Mouse (Mus musculus) ES-Bruce4 (cell line): ENCODE data around the gene Kalrn. TPM values are rescaled to one million over a fixed set of nuclear protein-coding genes. Genes with fewer than 3 reads are reported as not detected.

ENCODE experiments used
- H3K27ac ChIP-seq: 2 replicates; pipeline ENCODE4 v1.5.1; 2012; ENCODE audit warnings: low read length, inconsistent platforms; ENCODE audit not compliant: insufficient read depth
- H3K27me3 ChIP-seq: 2 replicates; pipeline ENCODE4 v1.6.1; 2012; ENCODE audit warnings: mild to moderate bottlenecking, low read length, inconsistent platforms; ENCODE audit not compliant: control insufficient read depth, poor library complexity, insufficient read depth, severe bottlenecking
- H3K36me3 ChIP-seq: 2 replicates; pipeline ENCODE4 v1.6.1; 2012; ENCODE audit warnings: inconsistent platforms, mild to moderate bottlenecking, low read length, moderate library complexity; ENCODE audit not compliant: control insufficient read depth, poor library complexity, insufficient read depth, severe bottlenecking
- H3K4me1 ChIP-seq: one replicate; pipeline ENCODE4 v1.8.1; 2011; ENCODE audit warnings: low read length; ENCODE audit not compliant: control insufficient read depth, insufficient read depth
- H3K4me3 ChIP-seq: 2 replicates; pipeline ENCODE4 v1.5.1; 2011; ENCODE audit warnings: low read depth, mild to moderate bottlenecking, low read length
- H3K9ac ChIP-seq: 2 replicates; pipeline ENCODE4 v1.6.1; 2012; ENCODE audit warnings: low read depth, mild to moderate bottlenecking, inconsistent platforms; ENCODE audit not compliant: poor library complexity, severe bottlenecking
- H3K9me3 ChIP-seq: replicated peaks from 2 replicates; pipeline ENCODE4 v1.6.1; 2012; ENCODE audit warnings: mild to moderate bottlenecking, low read length, inconsistent platforms; ENCODE audit not compliant: control insufficient read depth, poor library complexity, insufficient read depth, severe bottlenecking
- CTCF ChIP-seq: IDR thresholded peaks from one replicate; pipeline ENCODE4 v1.8.1; 2011; ENCODE audit warnings: low read depth, low read length
- EP300 ChIP-seq: IDR thresholded peaks from 2 replicates; pipeline ENCODE4 v1.6.1; 2011; ENCODE audit warnings: low read depth, low read length; ENCODE audit not compliant: insufficient read depth
- POLR2A ChIP-seq: IDR thresholded peaks from one replicate; pipeline ENCODE4 v1.8.1; 2011; ENCODE audit warnings: low read length; ENCODE audit not compliant: insufficient read depth
- polyA plus RNA-seq: library from polyadenylated mRNA; stranded (reverse); fragments of >200 nt; gene quantifications from 2 replicates; pipeline ENCODE4 v1.2.4, GENCODE M21; 2011; ENCODE audit warnings: low read depth; ENCODE audit not compliant: missing spikeins, insufficient read depth, insufficient read length

Kalrn gene
- polyA plus RNA-seq, 1 experiment: 8.2 TPM

GRCm38 (mm10) chr16:34316253-34316652 lies 257.1 kb downstream of the Kalrn start:
- Histone ChIP-seq H3K4me1 (no peaks in the 10 kb centered on the region), H3K27ac (no peak overlapping the region), H3K9ac (no peak overlapping the region), H3K36me3 (no peaks in the 10 kb centered on the region), H3K4me3 (no peak overlapping the region), H3K27me3 (no peaks in the 10 kb centered on the region), H3K9me3 (no peaks in the 10 kb centered on the region; the same call in 1 of the 2 replicates)
- TF ChIP-seq CTCF (no peak), POLR2A (no peak), EP300 (no peak)

- no peak overlapping the region for H3K9ac ChIP-seq
- no peaks in the 10 kb centered on the region for H3K4me1 ChIP-seq
- no peaks in the 10 kb centered on the region; the same call in 1 of the 2 replicates for H3K9me3 ChIP-seq
- no peak overlapping the region for H3K4me3 ChIP-seq
- TF ChIP-seq EP300 (no peak), CTCF (no peak), POLR2A (no peak)
- no peaks in the 10 kb centered on the region for H3K27me3 ChIP-seq
- H3K36me3 ChIP-seq: no peaks in the 10 kb centered on the region
- no peak overlapping the region for H3K27ac ChIP-seq
These were observed 259.3 kb downstream of the Kalrn start for GRCm38 (mm10) chr16:34314071-34314470.

DNA sequence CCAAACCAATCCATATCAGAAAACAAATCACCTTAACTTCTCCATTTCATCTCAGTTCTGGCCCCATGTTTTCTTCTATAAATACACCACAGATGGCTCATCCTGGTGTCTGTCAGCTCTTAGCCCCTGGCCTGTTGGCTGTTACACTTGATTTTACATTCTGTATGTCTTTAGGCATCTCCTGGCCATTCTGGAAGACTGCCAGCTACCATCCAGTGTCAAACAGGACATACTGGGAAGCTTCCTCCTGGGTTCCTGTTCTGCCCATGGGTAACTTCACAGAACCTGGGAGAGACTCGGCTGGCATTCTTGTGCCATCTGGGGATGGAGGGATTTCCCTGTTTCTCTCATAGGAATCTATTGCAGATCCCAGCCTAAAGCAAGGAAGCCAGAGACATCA lies 261.8 kb downstream of the Kalrn start:
- Histone ChIP-seq H3K4me1 (no peaks in the 10 kb centered on the region), H3K27me3 (no peaks in the 10 kb centered on the region), H3K9me3 (no peaks in the 10 kb centered on the region; the same call in 1 of the 2 replicates), H3K36me3 (no peaks in the 10 kb centered on the region), H3K9ac (no peak overlapping the region), H3K4me3 (no peak overlapping the region), H3K27ac (no peak overlapping the region)
- TF ChIP-seq EP300 (no peak), POLR2A (no peak)

DNA sequence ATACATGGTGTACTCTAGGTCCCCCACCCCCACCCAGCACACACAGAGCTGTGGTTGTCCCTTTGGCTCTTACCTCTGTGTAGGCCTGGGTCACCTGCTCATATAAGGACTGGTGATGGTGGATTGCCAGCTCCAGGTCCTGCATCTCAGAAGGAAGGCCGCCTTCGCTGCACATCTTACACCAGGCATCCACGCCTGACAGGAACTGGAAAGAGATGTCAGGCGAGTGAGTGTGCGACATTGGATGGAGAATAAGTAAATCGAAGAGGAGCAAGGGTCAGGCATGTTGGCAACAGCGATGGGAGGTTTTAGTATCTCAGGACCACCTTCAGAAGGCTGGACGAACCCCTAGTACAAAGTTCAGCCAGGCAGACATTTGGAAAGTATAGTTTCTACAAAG lies 263.0 kb downstream of the Kalrn start:
- TF ChIP-seq POLR2A (no peak), EP300 (no peak), CTCF (no peak)
- Histone ChIP-seq H3K4me3 (no peak overlapping the region), H3K36me3 (no peaks in the 10 kb centered on the region), H3K9me3 (no peaks in the 10 kb centered on the region; the same call in 1 of the 2 replicates), H3K9ac (no peak overlapping the region), H3K27ac (no peak overlapping the region), H3K27me3 (no peaks in the 10 kb centered on the region), H3K4me1 (no peaks in the 10 kb centered on the region)

GRCm38 (mm10) chr16:34308324-34308723 lies 265.0 kb downstream of the Kalrn start:
- Histone ChIP-seq H3K36me3 (no peaks in the 10 kb centered on the region), H3K27ac (no peak overlapping the region), H3K4me3 (no peak overlapping the region), H3K9ac (no peak overlapping the region), H3K9me3 (no peaks in the 10 kb centered on the region; the same call in 1 of the 2 replicates), H3K4me1 (no peaks in the 10 kb centered on the region), H3K27me3 (no peaks in the 10 kb centered on the region)
- TF ChIP-seq CTCF (no peak), POLR2A (no peak), EP300 (no peak)

DNA sequence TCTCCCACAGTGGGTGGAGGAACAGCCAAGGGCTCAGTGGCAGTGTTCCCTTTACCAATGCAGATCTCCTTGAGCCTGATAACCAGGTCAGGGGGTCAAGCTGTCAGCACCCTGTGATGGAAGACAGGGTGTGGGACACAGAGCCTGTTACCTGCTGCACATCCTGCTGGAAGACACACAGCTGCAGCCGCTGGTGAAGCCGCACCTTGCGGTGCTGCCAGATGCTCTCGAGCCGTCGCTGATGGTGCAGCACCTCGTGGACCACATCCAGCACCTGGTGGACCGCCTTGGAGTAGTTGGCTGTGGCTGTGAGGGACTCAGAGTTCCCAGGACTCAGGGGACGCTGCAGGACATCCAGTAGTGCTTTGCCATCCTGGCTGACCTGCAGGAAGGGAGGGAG lies 265.9 kb downstream of the Kalrn start:
- H3K4me3 ChIP-seq: no peak overlapping the region
- H3K9me3 ChIP-seq: no peaks in the 10 kb centered on the region; the same call in 1 of the 2 replicates
- H3K27me3 ChIP-seq: no peaks in the 10 kb centered on the region
- TF ChIP-seq CTCF (no peak), EP300 (no peak), POLR2A (no peak)
- no peak overlapping the region for H3K9ac ChIP-seq
- no peaks in the 10 kb centered on the region for H3K36me3 ChIP-seq
- no peak overlapping the region for H3K27ac ChIP-seq
- H3K4me1 ChIP-seq: no peaks in the 10 kb centered on the region
